19 mouse cellular contexts compared by ENCODE assay signal in genomic region chr13:110166622-110167330, GRCm38 (mm10).
DNase-seq lines count a peak whose midpoint lies in the region; ATAC-seq and TF ChIP-seq lines count a peak whose summit lies in the region.
"Had no signal": no experiment of that assay in that cellular context is flagged by ENCODE, and none has a peak within 500 bp of the region (broad histone marks: within the 10 kb centered on the region; RNA-seq: fewer than 3 reads in every experiment).

No protein-coding gene starts in this region.

- no peak overlapping the region for H3K4me3 ChIP-seq in forebrain, embryonic 11.5 days (ENCODE audit: low read depth, low read length)
- no peak overlapping the region for H3K4me3 ChIP-seq in forebrain, embryonic 10.5 days
- no peak overlapping the region for H3K4me3 ChIP-seq in hindbrain, embryonic 14.5 days (replicated peaks; ENCODE audit: low read length)
- H3K4me3 ChIP-seq in midbrain, embryonic 16.5 days (ENCODE audit: low read depth, low read length), result no peak overlapping the region
- no peak overlapping the region for H3K4me3 ChIP-seq in intestine, embryonic 16.5 days (ENCODE audit: low read length)
- H3K4me3 ChIP-seq in liver, embryonic 12.5 days, result no peak overlapping the region
- H3K4me3 ChIP-seq: heart, embryonic 10.5 days; layer of hippocampus, adult 2 months; limb, embryonic 15.5 days had no signal

- H3K36me3 ChIP-seq in forebrain, embryonic 11.5 days (ENCODE audit: control insufficient read depth, insufficient read depth, low read length), result no peaks in the 10 kb centered on the region
- no peaks in the 10 kb centered on the region for H3K36me3 ChIP-seq in forebrain, embryonic 10.5 days (replicated peaks)
- H3K36me3 ChIP-seq in hindbrain, embryonic 14.5 days (replicated peaks; ENCODE audit: control insufficient read depth, insufficient read depth), result no peaks in the 10 kb centered on the region
- no peaks in the 10 kb centered on the region for H3K36me3 ChIP-seq in midbrain, embryonic 16.5 days (ENCODE audit: control insufficient read depth, insufficient read depth, low read length)
- H3K36me3 ChIP-seq in intestine, embryonic 16.5 days (ENCODE audit: control insufficient read depth, insufficient read depth, low read length), result no peaks in the 10 kb centered on the region
- H3K36me3 ChIP-seq in liver, embryonic 12.5 days, result no peaks in the 10 kb centered on the region
- H3K36me3 ChIP-seq: heart, embryonic 10.5 days; limb, embryonic 15.5 days had no signal

- H3K27ac ChIP-seq in forebrain, embryonic 11.5 days (ENCODE audit: low read depth, low read length), result no peak overlapping the region
- no peak overlapping the region for H3K27ac ChIP-seq in forebrain, embryonic 10.5 days
- peak overlapping the region; percentile 83 for H3K27ac ChIP-seq in hindbrain, embryonic 14.5 days
- peak overlapping the region; percentile 67 for H3K27ac ChIP-seq in midbrain, embryonic 16.5 days (ENCODE audit: low read length)
- no peak overlapping the region for H3K27ac ChIP-seq in intestine, embryonic 16.5 days (ENCODE audit: low read length)
- no peak overlapping the region for H3K27ac ChIP-seq in liver, embryonic 12.5 days
- H3K27ac ChIP-seq: heart, embryonic 10.5 days; layer of hippocampus, adult 2 months; limb, embryonic 15.5 days; macrophage had no signal

- ATAC-seq in forebrain, embryonic 11.5 days (replicated peaks; ENCODE audit: low FRiP score), result 0 out of 2 replicates have a peak, but pooled peaks have one; percentile 38
- peak; percentile 94 for ATAC-seq in hindbrain, embryonic 14.5 days (ENCODE audit: low FRiP score)
- peak; percentile 79 for ATAC-seq in midbrain, embryonic 16.5 days
- no peak for ATAC-seq in intestine, embryonic 16.5 days
- ATAC-seq in liver, embryonic 12.5 days, result no peak
- ATAC-seq: activated CD4-positive, CD25-positive, alpha-beta regulatory T cell, adult 4 months; intestine, postnatal 0 days had no signal

- TF ChIP-seq POLR2A in brain, embryonic 14.5 days (IDR thresholded peaks at IDR 0.05; ENCODE audit: borderline replicate concordance, extremely low read depth, insufficient read depth, insufficient read length, poor library complexity, severe bottlenecking), result no peak

- no peaks in the 10 kb centered on the region for H3K9me3 ChIP-seq in forebrain, embryonic 11.5 days (ENCODE audit: control insufficient read depth, low read length)
- no peaks in the 10 kb centered on the region for H3K9me3 ChIP-seq in forebrain, embryonic 10.5 days
- no peaks in the 10 kb centered on the region for H3K9me3 ChIP-seq in hindbrain, embryonic 14.5 days (ENCODE audit: control insufficient read depth, low read length)
- H3K9me3 ChIP-seq in midbrain, embryonic 16.5 days (replicated peaks; ENCODE audit: control insufficient read depth, low read length, poor library complexity, severe bottlenecking), result no peaks in the 10 kb centered on the region
- H3K9me3 ChIP-seq in intestine, embryonic 16.5 days (ENCODE audit: control insufficient read depth, low read length), result no peaks in the 10 kb centered on the region
- no peaks in the 10 kb centered on the region for H3K9me3 ChIP-seq in liver, embryonic 12.5 days (replicated peaks)
- H3K9me3 ChIP-seq: heart, embryonic 10.5 days; limb, embryonic 15.5 days had no signal

- H3K27me3 ChIP-seq in forebrain, embryonic 11.5 days (ENCODE audit: control insufficient read depth, insufficient read depth, low read length), result no peaks in the 10 kb centered on the region
- H3K27me3 ChIP-seq in forebrain, embryonic 10.5 days (ENCODE audit: poor library complexity, severe bottlenecking), result no peaks in the 10 kb centered on the region
- H3K27me3 ChIP-seq in hindbrain, embryonic 14.5 days (ENCODE audit: control insufficient read depth, insufficient read depth, low read length), result no peaks in the 10 kb centered on the region
- no peaks in the 10 kb centered on the region for H3K27me3 ChIP-seq in midbrain, embryonic 16.5 days (ENCODE audit: control insufficient read depth, insufficient read depth, low read depth, low read length)
- H3K27me3 ChIP-seq in intestine, embryonic 16.5 days (replicated peaks; ENCODE audit: control insufficient read depth, insufficient read depth, low read length), result no peaks in the 10 kb centered on the region
- no peaks in the 10 kb centered on the region for H3K27me3 ChIP-seq in liver, embryonic 12.5 days (replicated peaks)
- H3K27me3 ChIP-seq: CH12.LX; limb, embryonic 15.5 days had no signal

- TF ChIP-seq CTCF in brain, embryonic 14.5 days (IDR thresholded peaks at IDR 0.05; ENCODE audit: borderline replicate concordance, extremely low read depth, insufficient read depth, insufficient read length), result no peak

- 84% methylated on average over 3 of the region's 3 CpGs for WGBS in forebrain, embryonic 11.5 days
- 90% methylated on average over 3 of the region's 3 CpGs for WGBS in forebrain, embryonic 10.5 days
- WGBS in hindbrain, embryonic 14.5 days, result 33% methylated on average over 3 of the region's 3 CpGs
- WGBS in midbrain, embryonic 16.5 days, result 50% methylated on average over 3 of the region's 3 CpGs
- 52% methylated on average over 3 of the region's 3 CpGs for WGBS in intestine, embryonic 16.5 days
- WGBS in liver, embryonic 12.5 days (ENCODE audit: insufficient replicate concordance), result 83% methylated on average over 3 of the region's 3 CpGs

- no peak overlapping the region for H3K4me2 ChIP-seq in forebrain, embryonic 11.5 days (ENCODE audit: low read depth, low read length, severe bottlenecking)
- H3K4me2 ChIP-seq in hindbrain, embryonic 14.5 days (replicated peaks), result no peak overlapping the region
- H3K4me2 ChIP-seq in midbrain, embryonic 16.5 days (ENCODE audit: low read length), result no peak overlapping the region
- H3K4me2 ChIP-seq in intestine, embryonic 16.5 days (ENCODE audit: low read depth, low read length), result no peak overlapping the region
- no peak overlapping the region for H3K4me2 ChIP-seq in liver, embryonic 12.5 days
- H3K4me2 ChIP-seq: limb, embryonic 15.5 days had no signal

- DNase-seq in forebrain, embryonic 11.5 days (ENCODE audit: low spot score), result no peak
- no peak for DNase-seq in forebrain, embryonic 10.5 days (ENCODE audit: extremely low spot score, low spot score)
- peak; percentile 78 for DNase-seq in brain, embryonic 14.5 days (ENCODE audit: low read depth)
- DNase-seq in hindbrain, embryonic 14.5 days (ENCODE audit: low spot score), result peak; percentile 73
- DNase-seq in adrenal gland, postnatal 14 days, result no peak
- DNase-seq: cerebellum, adult 2 months; gastrocnemius, postnatal 36 days; heart, postnatal 14 days; lung, adult 18-20 months had no signal

- no peak overlapping the region for H3K9ac ChIP-seq in forebrain, embryonic 11.5 days (ENCODE audit: low read length)
- H3K9ac ChIP-seq in hindbrain, embryonic 14.5 days, result no peak overlapping the region
- H3K9ac ChIP-seq in midbrain, embryonic 16.5 days (ENCODE audit: low read depth, low read length), result no peak overlapping the region
- no peak overlapping the region for H3K9ac ChIP-seq in intestine, embryonic 16.5 days (ENCODE audit: low read depth, low read length)
- H3K9ac ChIP-seq in liver, embryonic 12.5 days, result no peak overlapping the region
- H3K9ac ChIP-seq: limb, embryonic 15.5 days had no signal

- 0 out of 2 replicates have a peak, but pooled peaks cover 2% of the 10 kb centered on the region for H3K4me1 ChIP-seq in forebrain, embryonic 11.5 days (replicated peaks; ENCODE audit: control insufficient read depth, insufficient read depth, low read length)
- H3K4me1 ChIP-seq in forebrain, embryonic 10.5 days, result peaks cover 7% of the 10 kb centered on the region; the same call in 1 of the 2 replicates
- H3K4me1 ChIP-seq in hindbrain, embryonic 14.5 days (replicated peaks; ENCODE audit: control insufficient read depth, insufficient read depth, low read length), result peaks cover 35% of the 10 kb centered on the region
- peaks cover 33% of the 10 kb centered on the region for H3K4me1 ChIP-seq in midbrain, embryonic 16.5 days (ENCODE audit: control insufficient read depth, insufficient read depth, low read length)
- H3K4me1 ChIP-seq in intestine, embryonic 16.5 days (ENCODE audit: control insufficient read depth, insufficient read depth, low read length), result no peaks in the 10 kb centered on the region
- H3K4me1 ChIP-seq in liver, embryonic 12.5 days, result no peaks in the 10 kb centered on the region
- H3K4me1 ChIP-seq: heart, embryonic 10.5 days; limb, embryonic 15.5 days had no signal

Comparison
In these comparisons a context has a peak if more than half of its experiments do, and no peak if none do; other contexts are left out.
1. ATAC-seq: peak in forebrain, embryonic 11.5 days (single experiment), hindbrain, embryonic 14.5 days (single experiment) and midbrain, embryonic 16.5 days (single experiment); none in intestine, embryonic 16.5 days (single experiment) and liver, embryonic 12.5 days (single experiment).
2. DNase-seq: peak in brain, embryonic 14.5 days (single experiment) and hindbrain, embryonic 14.5 days (single experiment); none in forebrain, embryonic 11.5 days (single experiment), forebrain, embryonic 10.5 days (single experiment) and adrenal gland, postnatal 14 days (single experiment).
3. H3K27ac ChIP-seq: peak in hindbrain, embryonic 14.5 days (single experiment) and midbrain, embryonic 16.5 days (single experiment); none in forebrain, embryonic 11.5 days (single experiment), forebrain, embryonic 10.5 days (single experiment), intestine, embryonic 16.5 days (single experiment) and liver, embryonic 12.5 days (single experiment).